Mouse (Mus musculus) kidney, postnatal 14 days (tissue): Measurements from ENCODE around the gene Gprc6a.

Experiments used
- DNase-seq: peaks from one replicate; pipeline ENCODE4 v3.0.0; 2022; ENCODE audit warnings: mixed read lengths

The Gprc6a gene

GRCm38 (mm10) chr10:51584919-51585318 is 46.3 kb downstream of the Gprc6a start:
- no peak for DNase-seq

DNA sequence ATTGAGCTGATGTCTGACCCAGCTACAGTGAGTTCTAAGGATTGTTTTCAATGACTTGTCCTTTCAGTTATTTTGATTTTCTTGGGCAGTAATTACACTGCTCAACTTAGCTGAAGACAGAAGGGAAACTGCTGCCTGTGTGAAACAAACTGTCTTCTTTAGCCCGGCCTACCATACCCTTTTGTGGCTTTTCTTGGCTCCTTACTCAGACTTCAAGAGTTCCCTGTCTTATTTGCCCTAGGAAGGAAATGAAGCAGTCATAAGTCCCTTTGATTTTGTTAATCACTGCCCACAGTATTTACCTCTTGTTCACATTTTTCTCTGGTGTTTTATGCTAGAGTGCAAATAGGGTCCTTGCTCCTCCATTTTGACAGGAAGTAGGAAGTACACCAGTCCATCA is 46.9 kb downstream of the Gprc6a start:
- no peak for DNase-seq

GRCm38 (mm10) chr10:51571225-51571996 is 59.9 kb downstream of the Gprc6a start:
- DNase-seq: no peak
